Mouse (Mus musculus): ENCODE results near the gene Gstm5.

- TF ChIP-seq CTCF (IDR thresholded peaks at IDR 0.05; ENCODE audit: borderline replicate concordance, insufficient read depth, low read depth, low read length) (no peak), POLR2A (IDR thresholded peaks at IDR 0.05; ENCODE audit: borderline replicate concordance, insufficient read depth, low read length) (no peak)
Observed at GRCm38 (mm10) chr3:107939830-107940229, 44.2 kb downstream of the Gstm5 start.
